In the genomic region with DNA sequence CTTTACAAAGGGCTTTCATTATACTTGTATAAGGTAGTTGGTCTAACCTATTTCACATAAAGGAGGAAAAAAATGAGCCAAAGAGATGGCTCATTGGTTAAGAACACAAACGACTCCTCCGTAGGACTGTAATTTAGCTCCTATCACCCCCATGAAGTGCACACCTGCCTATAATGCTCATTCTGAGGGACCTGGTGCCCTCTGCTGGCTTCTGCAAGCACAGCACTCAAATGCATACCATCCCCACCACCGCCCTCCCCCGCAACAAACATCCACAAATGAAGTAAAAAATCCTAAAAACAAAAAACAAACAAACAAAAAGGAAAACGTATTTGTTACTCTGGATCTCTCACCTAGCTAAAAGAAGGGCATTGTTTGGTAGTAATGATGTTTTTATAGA, we compare ENCODE assay signal across 9 mouse cellular contexts.
A peak's percentile ranks its signal among the peaks of the same experiment; 100 is the strongest.
DNase-seq lines count a peak whose midpoint lies in the region; TF ChIP-seq lines count a peak whose summit lies in the region.
"Had no signal": no experiment of that assay in that cellular context is flagged by ENCODE, and none has a peak within 500 bp of the region (broad histone marks: within the 10 kb centered on the region; RNA-seq: fewer than 3 reads in every experiment).

No protein-coding gene starts in this region.

- no peaks in the 10 kb centered on the region for H3K36me3 ChIP-seq in spleen, adult 2 months (ENCODE audit: control insufficient read depth, insufficient read depth, low read length)
- H3K36me3 ChIP-seq: G1E had no signal

- H3K27ac ChIP-seq in spleen, adult 2 months (ENCODE audit: insufficient read depth, low read length): no peak overlapping the region

- WGBS in spleen, adult 2 months: 85% methylated on average over 5 of the region's 5 CpGs

- peak; percentile 24 to 26 for DNase-seq in cerebellum, postnatal 10 days
- DNase-seq in cerebellum, postnatal 36 days: no peak
- peak in 1 of 2 experiments; percentile 5 for DNase-seq in spleen, adult 2 months (ENCODE audit: low read depth in 1 of 2, low spot score in 2 of 2)
- no peak for DNase-seq in spleen, postnatal 4 days (ENCODE audit: low spot score in 2 of 2)
- peak; percentile 53 for DNase-seq in induced T-regulatory cell, adult 2 months (ENCODE audit: low read depth)
- peak; percentile 11 to 23 for DNase-seq in thymus, postnatal 36 days
- no peak for DNase-seq in cerebellum, adult 9-10 months
- no peak for DNase-seq in left cerebral cortex, adult 18-20 months (ENCODE audit: low spot score in 2 of 2)

- no peaks in the 10 kb centered on the region for H3K4me1 ChIP-seq in spleen, adult 2 months (ENCODE audit: control insufficient read depth, insufficient read depth, insufficient read length)

- no peak overlapping the region for H3K4me3 ChIP-seq in spleen, adult 2 months (ENCODE audit: extremely low read depth, insufficient read depth, insufficient read length)

- TF ChIP-seq POLR2A in spleen, adult 2 months (IDR thresholded peaks at IDR 0.05; ENCODE audit: low read depth, low read length): no peak

- H3K27me3 ChIP-seq in spleen, adult 2 months (ENCODE audit: control insufficient read depth, insufficient read depth, low read length): no peaks in the 10 kb centered on the region

- TF ChIP-seq CTCF in spleen, adult 2 months (IDR thresholded peaks at IDR 0.05; ENCODE audit: extremely low read depth, insufficient read depth, insufficient read length, insufficient replicate concordance): peak; percentile 55; the same call in 1 of the 2 replicates

Comparison
In these comparisons a context has a peak if more than half of its experiments do, and no peak if none do; other contexts are left out.
1. DNase-seq: peak in cerebellum, postnatal 10 days (2 of 2), induced T-regulatory cell, adult 2 months (single experiment) and thymus, postnatal 36 days (2 of 2); none in cerebellum, postnatal 36 days (0 of 2), spleen, postnatal 4 days (0 of 2), cerebellum, adult 9-10 months (single experiment) and left cerebral cortex, adult 18-20 months (0 of 2).